Mouse (Mus musculus) heart, adult 9 months (tissue): ENCODE data around the gene Fdxacb1.

Source experiments
- DNase-seq, 2 experiments: peaks; one replicate each; pipeline ENCODE4 v3.0.0; 2022; ENCODE audit warnings: low spot score in 2 of 2

Fdxacb1 gene

GRCm38 (mm10) chr9:50803055-50803671 is 35.1 kb downstream of the Fdxacb1 start:
- no peak for DNase-seq

DNA sequence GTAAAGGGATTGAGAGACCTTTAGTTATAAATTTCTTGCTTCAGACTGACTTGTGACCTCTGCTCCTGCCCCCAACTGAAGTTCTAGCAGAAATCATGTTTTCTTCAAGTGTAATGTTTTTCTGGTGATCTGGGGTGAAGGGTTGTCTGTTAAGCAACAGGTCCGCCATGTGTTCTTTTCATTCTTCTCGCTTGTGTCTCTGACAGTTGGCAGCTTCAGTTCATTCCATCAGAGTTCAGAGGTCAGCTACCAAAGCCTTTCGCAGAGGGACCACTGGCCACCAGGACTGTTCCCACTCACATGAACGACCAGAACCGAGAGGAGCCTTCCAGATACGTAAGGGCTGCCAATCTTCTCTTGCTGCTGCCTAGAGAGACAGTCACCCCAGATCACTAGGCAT is 40.4 kb downstream of the Fdxacb1 start:
- no peak for DNase-seq

DNA sequence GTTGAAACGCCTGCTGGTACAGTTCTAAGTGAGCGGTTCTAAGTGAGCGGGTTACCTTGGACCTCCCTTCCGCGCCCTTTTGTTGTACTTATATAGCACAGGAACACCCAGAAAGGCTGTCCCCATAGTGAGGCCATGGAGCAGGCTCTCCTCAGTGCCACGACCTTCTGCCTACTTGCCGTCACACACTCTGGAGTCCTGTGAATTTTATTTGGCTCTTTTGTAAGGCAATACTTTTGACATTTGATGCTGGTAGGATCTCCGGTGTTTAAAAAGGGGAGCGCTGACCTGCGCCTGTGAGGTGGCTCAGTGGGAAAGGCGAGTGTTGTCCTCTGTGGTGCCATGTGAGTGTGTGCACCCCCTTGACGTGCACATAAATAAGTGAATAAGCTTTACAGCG is 41.1 kb downstream of the Fdxacb1 start:
- DNase-seq, result no peak

DNA sequence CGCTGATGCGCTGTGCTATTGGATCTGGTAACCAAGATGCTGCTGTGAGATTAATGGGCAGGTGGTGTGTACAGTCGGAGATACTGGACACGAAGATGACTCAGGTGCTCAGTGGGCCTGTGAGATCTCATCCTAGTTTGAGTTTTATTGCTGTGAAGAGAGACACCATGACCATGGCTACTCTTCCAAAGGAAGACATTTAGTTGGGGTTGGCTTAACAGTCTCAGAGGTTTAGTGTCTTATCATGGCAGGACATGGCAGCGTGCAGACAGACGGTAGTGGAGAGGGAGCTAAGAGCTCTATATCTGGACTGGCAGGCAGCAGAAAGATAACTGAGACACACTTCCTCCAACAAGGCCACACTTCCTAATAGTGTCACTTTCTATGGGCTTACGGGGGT is 43.2 kb downstream of the Fdxacb1 start:
- no peak for DNase-seq

DNA sequence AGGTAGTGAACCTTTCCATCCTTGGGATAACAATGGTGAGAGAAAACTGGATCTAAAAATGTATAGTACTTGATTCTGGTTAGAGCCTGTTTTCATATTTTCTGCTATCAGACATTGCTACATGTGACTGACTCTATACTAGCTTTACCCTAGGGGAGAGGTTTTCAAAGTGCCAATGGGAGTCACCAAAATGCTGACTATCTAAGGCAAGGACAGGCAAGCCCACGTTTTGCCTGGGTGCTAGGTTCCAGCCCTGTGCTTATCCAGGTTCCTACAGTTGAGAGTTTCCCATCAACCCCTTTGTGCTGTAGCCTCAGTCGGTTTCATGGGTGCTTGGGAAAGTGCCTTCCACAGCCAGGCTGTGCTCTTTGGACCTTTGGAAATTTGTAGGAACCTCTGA is 43.7 kb downstream of the Fdxacb1 start:
- no peak for DNase-seq

DNA sequence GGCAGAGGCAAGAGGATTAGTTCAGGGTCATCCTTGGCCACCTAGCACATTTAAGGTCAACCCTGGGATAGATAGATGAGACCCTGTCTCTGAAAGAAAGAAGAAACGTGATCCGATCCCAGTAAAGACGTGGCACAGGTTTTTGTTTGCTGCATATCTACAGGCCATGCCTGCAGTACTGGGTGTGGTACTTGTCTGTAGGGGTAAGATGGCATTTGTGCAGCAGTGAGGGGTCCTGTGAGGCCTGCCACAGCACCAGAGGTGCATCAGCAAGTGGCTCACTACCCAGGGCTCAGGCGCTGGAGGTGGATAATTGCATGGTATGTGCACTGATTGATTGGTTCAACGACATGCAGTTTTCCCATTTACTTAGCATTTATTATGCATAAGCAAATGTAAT is 45.8 kb downstream of the Fdxacb1 start:
- DNase-seq, result no peak

GRCm38 (mm10) chr9:50815666-50816065 is 47.6 kb downstream of the Fdxacb1 start:
- DNase-seq, result no peak

- no peak for DNase-seq
Observed at GRCm38 (mm10) chr9:50816512-50816911, 48.5 kb downstream of the Fdxacb1 start.

- no peak for DNase-seq
Observed at GRCm38 (mm10) chr9:50818050-50818449, 50.0 kb downstream of the Fdxacb1 start.

GRCm38 (mm10) chr9:50819716-50820115 is 51.7 kb downstream of the Fdxacb1 start:
- no peak for DNase-seq

DNA sequence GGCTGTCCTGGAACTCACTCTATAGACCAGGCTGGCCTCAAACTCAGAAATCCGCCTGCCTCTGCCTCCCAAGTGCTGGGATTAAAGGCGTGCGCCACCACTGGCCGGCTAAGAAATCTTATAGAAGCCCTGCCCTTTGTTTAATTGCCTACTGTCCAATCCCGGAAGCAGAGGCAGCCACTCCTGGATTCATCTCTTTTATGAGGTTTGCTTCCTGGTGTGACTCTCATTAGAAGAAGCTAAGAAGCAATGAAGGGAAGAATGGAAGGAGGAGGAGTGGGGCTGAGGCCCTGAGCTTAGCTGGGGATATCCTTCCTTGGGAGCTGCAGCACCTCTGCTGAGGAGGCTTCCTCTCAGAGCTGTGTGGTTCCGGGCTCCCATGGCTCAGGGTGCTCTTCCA is 53.6 kb downstream of the Fdxacb1 start:
- no peak for DNase-seq

GRCm38 (mm10) chr9:50822216-50822615 is 54.2 kb downstream of the Fdxacb1 start:
- DNase-seq, result no peak
